Mouse (Mus musculus): Measurements from ENCODE around the gene Cd99l2. TPM values are rescaled to one million over a fixed set of nuclear protein-coding genes. Genes with fewer than 3 reads are reported as not detected.

Cd99l2 gene
- polyA plus RNA-seq, 1 experiment: 44.6 TPM

DNA sequence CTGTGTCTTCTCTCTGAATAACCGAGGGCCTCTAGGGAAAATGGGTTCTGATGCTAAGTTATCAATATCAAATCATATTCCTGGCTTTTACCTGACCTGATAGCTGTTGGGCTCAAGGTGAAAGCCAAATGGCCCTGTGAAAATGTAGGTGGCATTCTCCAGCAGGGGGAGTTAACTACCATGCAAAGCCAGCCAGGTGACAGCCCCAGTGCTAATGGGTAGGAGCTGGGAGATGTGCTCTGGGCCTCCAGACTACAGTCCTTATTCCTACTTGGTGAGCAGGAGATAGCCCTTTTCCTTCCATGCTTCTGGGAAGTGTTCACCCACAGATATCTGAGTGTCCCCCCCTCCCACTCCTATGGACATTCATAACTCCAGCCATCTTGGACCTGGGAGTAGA is 67.8 kb downstream of the Cd99l2 start:
- Histone ChIP-seq H3K36me3 (ENCODE audit: control insufficient read depth, insufficient read depth) (no peaks in the 10 kb centered on the region), H3K27me3 (ENCODE audit: control insufficient read depth, insufficient read depth, insufficient read length) (no peaks in the 10 kb centered on the region), H3ac (ENCODE audit: control insufficient read depth, insufficient read length) (no peak overlapping the region), H3K4me3 (no peak overlapping the region), H3K79me2 (ENCODE audit: control insufficient read depth, insufficient read depth) (no peaks in the 10 kb centered on the region), H3K4me2 (ENCODE audit: low read depth) (no peak overlapping the region)
- TF ChIP-seq SRF (IDR thresholded peaks at IDR 0.05; ENCODE audit: control insufficient read depth, insufficient read length, low read depth) (no peak), MYOD1 (IDR thresholded peaks at IDR 0.05; ENCODE audit: control insufficient read depth in 1 of 3, insufficient read length in 2 of 3, low read depth in 2 of 3) (no peak), USF1 (IDR thresholded peaks at IDR 0.05; ENCODE audit: low read depth) (no peak), TCF3 (IDR thresholded peaks at IDR 0.05; ENCODE audit: insufficient read length, low read depth) (no peak), CEBPB (IDR thresholded peaks at IDR 0.05; ENCODE audit: insufficient read depth, poor library complexity, severe bottlenecking) (no peak), MAX (IDR thresholded peaks at IDR 0.05; ENCODE audit: low read depth) (no peak), POLR2AphosphoS2 (IDR thresholded peaks at IDR 0.05; ENCODE audit: insufficient read length, low read depth) (no peak), REST (IDR thresholded peaks at IDR 0.05; ENCODE audit: insufficient read depth, insufficient read length) (no peak), POLR2A (IDR thresholded peaks at IDR 0.05; ENCODE audit: insufficient read length, low read depth) (no peak), MYOG (IDR thresholded peaks at IDR 0.05; ENCODE audit: control insufficient read depth in 1 of 3, insufficient read depth in 1 of 3, insufficient read length in 2 of 3, low read depth in 2 of 3) (no peak), E2F4 (IDR thresholded peaks at IDR 0.05; ENCODE audit: insufficient read depth) (no peak), TCF12 (IDR thresholded peaks at IDR 0.05; ENCODE audit: insufficient read depth, poor library complexity, severe bottlenecking) (no peak)

DNA sequence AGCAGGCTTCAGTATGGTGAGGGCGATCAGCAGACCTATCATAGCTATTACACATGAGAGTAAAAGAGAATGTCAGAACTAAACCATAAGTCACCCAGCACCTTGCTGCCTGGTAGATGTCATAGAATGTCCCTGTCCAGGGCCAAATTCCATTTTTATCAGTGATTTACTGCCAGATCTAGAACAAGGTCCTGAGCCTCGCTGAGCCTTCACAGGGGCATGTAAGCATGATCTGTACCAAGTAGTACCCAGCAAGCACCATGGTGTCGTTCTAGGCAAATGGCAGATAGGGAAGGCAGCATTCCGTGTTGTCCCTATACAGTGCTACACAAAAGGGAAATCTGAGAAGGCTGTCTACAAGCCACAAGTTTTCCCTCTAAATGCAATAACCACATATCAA is 79.0 kb downstream of the Cd99l2 start:
- TF ChIP-seq POLR2A (IDR thresholded peaks at IDR 0.05; ENCODE audit: insufficient read length, low read depth) (no peak), MYOG (IDR thresholded peaks at IDR 0.05; ENCODE audit: control insufficient read depth in 1 of 3, insufficient read depth in 1 of 3, insufficient read length in 2 of 3, low read depth in 2 of 3) (no peak), TCF12 (IDR thresholded peaks at IDR 0.05; ENCODE audit: insufficient read depth, poor library complexity, severe bottlenecking) (no peak), MYOD1 (IDR thresholded peaks at IDR 0.05; ENCODE audit: control insufficient read depth in 1 of 3, insufficient read length in 2 of 3, low read depth in 2 of 3) (no peak), MAX (IDR thresholded peaks at IDR 0.05; ENCODE audit: low read depth) (no peak), POLR2AphosphoS2 (IDR thresholded peaks at IDR 0.05; ENCODE audit: insufficient read length, low read depth) (no peak), TCF3 (IDR thresholded peaks at IDR 0.05; ENCODE audit: insufficient read length, low read depth) (no peak), USF1 (IDR thresholded peaks at IDR 0.05; ENCODE audit: low read depth) (no peak), E2F4 (IDR thresholded peaks at IDR 0.05; ENCODE audit: insufficient read depth) (no peak)
- H3K4me2 ChIP-seq (ENCODE audit: low read depth): no peak overlapping the region
- no peak overlapping the region for H3ac ChIP-seq (ENCODE audit: control insufficient read depth, insufficient read length)
- H3K79me2 ChIP-seq (ENCODE audit: control insufficient read depth, insufficient read depth): no peaks in the 10 kb centered on the region
- no peaks in the 10 kb centered on the region for H3K27me3 ChIP-seq (ENCODE audit: control insufficient read depth, insufficient read depth, insufficient read length)
- H3K4me3 ChIP-seq: no peak overlapping the region
- peaks cover 5% of the 10 kb centered on the region for H3K36me3 ChIP-seq (ENCODE audit: control insufficient read depth, insufficient read depth)

DNA sequence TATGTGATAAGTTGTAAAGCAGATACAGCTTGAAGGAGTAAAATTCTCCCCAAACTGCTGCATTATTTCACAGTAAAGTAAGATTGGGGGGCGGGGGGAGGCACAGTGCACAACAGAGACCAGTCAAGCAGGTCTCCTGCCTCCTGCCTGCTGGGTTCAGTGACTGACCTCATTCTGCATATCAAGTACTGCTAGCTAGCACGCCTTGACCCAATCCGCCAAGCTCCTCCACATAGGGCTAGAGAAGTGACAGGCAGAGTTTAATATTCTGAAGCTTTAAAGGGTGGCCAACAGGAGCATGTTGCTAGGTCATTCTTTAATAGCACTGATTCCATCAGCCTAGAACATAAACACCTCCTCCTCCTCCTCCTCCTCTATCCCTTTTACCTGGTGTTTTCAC is 79.9 kb downstream of the Cd99l2 start:
- Histone ChIP-seq H3K27me3 (ENCODE audit: control insufficient read depth, insufficient read depth, insufficient read length) (no peaks in the 10 kb centered on the region), H3K36me3 (ENCODE audit: control insufficient read depth, insufficient read depth) (peaks cover 5% of the 10 kb centered on the region), H3K4me3 (no peak overlapping the region), H3K4me2 (ENCODE audit: low read depth) (no peak overlapping the region), H3K79me2 (ENCODE audit: control insufficient read depth, insufficient read depth) (no peaks in the 10 kb centered on the region), H3ac (ENCODE audit: control insufficient read depth, insufficient read length) (no peak overlapping the region)
- TF ChIP-seq TCF12 (IDR thresholded peaks at IDR 0.05; ENCODE audit: insufficient read depth, poor library complexity, severe bottlenecking) (no peak), E2F4 (IDR thresholded peaks at IDR 0.05; ENCODE audit: insufficient read depth) (no peak), MYOD1 (IDR thresholded peaks at IDR 0.05; ENCODE audit: control insufficient read depth in 1 of 3, insufficient read length in 2 of 3, low read depth in 2 of 3) (no peak), TCF3 (IDR thresholded peaks at IDR 0.05; ENCODE audit: insufficient read length, low read depth) (no peak), POLR2A (IDR thresholded peaks at IDR 0.05; ENCODE audit: insufficient read length, low read depth) (no peak), POLR2AphosphoS2 (IDR thresholded peaks at IDR 0.05; ENCODE audit: insufficient read length, low read depth) (no peak), USF1 (IDR thresholded peaks at IDR 0.05; ENCODE audit: low read depth) (no peak), REST (IDR thresholded peaks at IDR 0.05; ENCODE audit: insufficient read depth, insufficient read length) (no peak), MYOG (IDR thresholded peaks at IDR 0.05; ENCODE audit: control insufficient read depth in 1 of 3, insufficient read depth in 1 of 3, insufficient read length in 2 of 3, low read depth in 2 of 3) (no peak), MAX (IDR thresholded peaks at IDR 0.05; ENCODE audit: low read depth) (no peak), SRF (IDR thresholded peaks at IDR 0.05; ENCODE audit: control insufficient read depth, insufficient read length, low read depth) (no peak), CEBPB (IDR thresholded peaks at IDR 0.05; ENCODE audit: insufficient read depth, poor library complexity, severe bottlenecking) (no peak)

DNA sequence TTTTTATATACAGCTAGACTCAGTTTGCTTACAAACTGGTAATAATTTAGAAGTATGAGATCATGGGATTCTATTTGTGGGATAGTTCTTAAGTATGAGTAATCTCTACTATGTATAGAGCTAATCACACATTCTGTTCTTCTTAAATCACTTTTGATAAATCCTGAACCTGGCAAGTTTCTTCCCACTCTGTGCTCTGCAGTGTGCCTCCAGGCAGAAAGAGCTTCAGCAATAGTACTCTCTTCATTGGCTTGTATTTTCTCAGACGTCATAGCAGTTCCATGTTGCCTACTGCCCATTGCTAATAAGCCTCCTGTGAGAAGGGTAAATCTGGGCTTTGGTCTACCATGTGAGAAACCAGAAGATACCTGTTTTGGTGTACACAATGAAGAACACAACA is 84.3 kb downstream of the Cd99l2 start:
- Histone ChIP-seq H3ac (ENCODE audit: control insufficient read depth, insufficient read length) (no peak overlapping the region), H3K79me2 (ENCODE audit: control insufficient read depth, insufficient read depth) (no peaks in the 10 kb centered on the region), H3K27me3 (ENCODE audit: control insufficient read depth, insufficient read depth, insufficient read length) (no peaks in the 10 kb centered on the region), H3K4me3 (no peak overlapping the region), H3K4me2 (ENCODE audit: low read depth) (no peak overlapping the region), H3K36me3 (ENCODE audit: control insufficient read depth, insufficient read depth) (no peaks in the 10 kb centered on the region)
- TF ChIP-seq CEBPB (IDR thresholded peaks at IDR 0.05; ENCODE audit: insufficient read depth, poor library complexity, severe bottlenecking) (no peak), TCF3 (IDR thresholded peaks at IDR 0.05; ENCODE audit: insufficient read length, low read depth) (no peak), USF1 (IDR thresholded peaks at IDR 0.05; ENCODE audit: low read depth) (no peak), E2F4 (IDR thresholded peaks at IDR 0.05; ENCODE audit: insufficient read depth) (no peak), POLR2A (IDR thresholded peaks at IDR 0.05; ENCODE audit: insufficient read length, low read depth) (no peak), MYOG (IDR thresholded peaks at IDR 0.05; ENCODE audit: control insufficient read depth in 1 of 3, insufficient read depth in 1 of 3, insufficient read length in 2 of 3, low read depth in 2 of 3) (no peak), SRF (IDR thresholded peaks at IDR 0.05; ENCODE audit: control insufficient read depth, insufficient read length, low read depth) (no peak), MYOD1 (IDR thresholded peaks at IDR 0.05; ENCODE audit: control insufficient read depth in 1 of 3, insufficient read length in 2 of 3, low read depth in 2 of 3) (no peak), TCF12 (IDR thresholded peaks at IDR 0.05; ENCODE audit: insufficient read depth, poor library complexity, severe bottlenecking) (no peak), REST (IDR thresholded peaks at IDR 0.05; ENCODE audit: insufficient read depth, insufficient read length) (no peak), POLR2AphosphoS2 (IDR thresholded peaks at IDR 0.05; ENCODE audit: insufficient read length, low read depth) (no peak), MAX (IDR thresholded peaks at IDR 0.05; ENCODE audit: low read depth) (no peak)

Data from myocyte (in vitro differentiated cells).